Mouse (Mus musculus): ENCODE data around the gene Gjc2.

The Gjc2 gene

GRCm38 (mm10) chr11:59208153-59208831 lies 25.3 kb upstream of the Gjc2 start, which contains the start of gene 2310033P09Rik:
2310033P09Rik (plus strand) TSS chr11:59208321.
- peak; percentile 96 to 97 for DNase-seq (ENCODE audit: low spot score in 2 of 2)

- peak; percentile 96 to 97 for DNase-seq (ENCODE audit: low spot score in 2 of 2)
These were observed 19.3 kb upstream of the Gjc2 start, which contains the start of gene Mrpl55 for GRCm38 (mm10) chr11:59202081-59202995. Mrpl55 (plus strand) TSS chr11:59202486.

- no peak for DNase-seq (ENCODE audit: low spot score in 2 of 2)
These were observed 18.4 kb upstream of the Gjc2 start for GRCm38 (mm10) chr11:59201216-59202002.

GRCm38 (mm10) chr11:59196230-59196629 lies 13.2 kb upstream of the Gjc2 start:
- DNase-seq (ENCODE audit: low spot score in 2 of 2), result no peak

GRCm38 (mm10) chr11:59192059-59192386 lies 9.0 kb upstream of the Gjc2 start, which contains the start of gene Guk1:
Guk1 (minus strand) TSS chr11:59192212.
- no peak for DNase-seq (ENCODE audit: low spot score in 2 of 2)

- DNase-seq (ENCODE audit: low spot score in 2 of 2), result peak; percentile 95 to 97
These were observed 8.4 kb upstream of the Gjc2 start for GRCm38 (mm10) chr11:59191231-59192058.

- no peak for DNase-seq (ENCODE audit: low spot score in 2 of 2)
These were observed 4.7 kb upstream of the Gjc2 start for GRCm38 (mm10) chr11:59187706-59188105.

GRCm38 (mm10) chr11:59185490-59185889 lies 2.5 kb upstream of the Gjc2 start:
- no peak for DNase-seq (ENCODE audit: low spot score in 2 of 2)

- DNase-seq (ENCODE audit: low spot score in 2 of 2), result peak; percentile 64 to 71
These were observed 808 bp upstream of the Gjc2 start for GRCm38 (mm10) chr11:59183821-59184220.

GRCm38 (mm10) chr11:59176921-59177320 lies 6.1 kb downstream of the Gjc2 start:
- no peak for DNase-seq (ENCODE audit: low spot score in 2 of 2)

- no peak for DNase-seq (ENCODE audit: low spot score in 2 of 2)
These were observed 6.5 kb downstream of the Gjc2 start for GRCm38 (mm10) chr11:59176475-59176874.

GRCm38 (mm10) chr11:59174189-59174838 lies 8.7 kb downstream of the Gjc2 start:
- no peak for DNase-seq (ENCODE audit: low spot score in 2 of 2)

GRCm38 (mm10) chr11:59170549-59170948 lies 12.5 kb downstream of the Gjc2 start:
- no peak for DNase-seq (ENCODE audit: low spot score in 2 of 2)

GRCm38 (mm10) chr11:59169807-59170206 lies 13.2 kb downstream of the Gjc2 start:
- DNase-seq (ENCODE audit: low spot score in 2 of 2), result no peak

GRCm38 (mm10) chr11:59165616-59166241 lies 17.3 kb downstream of the Gjc2 start:
- no peak for DNase-seq (ENCODE audit: low spot score in 2 of 2)

GRCm38 (mm10) chr11:59164384-59164783 lies 18.6 kb downstream of the Gjc2 start:
- no peak for DNase-seq (ENCODE audit: low spot score in 2 of 2)

- DNase-seq (ENCODE audit: low spot score in 2 of 2), result peak; percentile 99
These were observed 19.5 kb downstream of the Gjc2 start, which contains the start of gene Iba57 for GRCm38 (mm10) chr11:59163255-59164236. Iba57 (minus strand) TSS chr11:59163739.

- DNase-seq (ENCODE audit: low spot score in 2 of 2), result peak in 1 of 2 experiments; percentile 36
These were observed 20.4 kb downstream of the Gjc2 start for GRCm38 (mm10) chr11:59162443-59163254.
